Mouse (Mus musculus) heart, postnatal 0 days (tissue): ENCODE measurements around the gene Bcr. TPM values are rescaled to one million over a fixed set of nuclear protein-coding genes. Genes with fewer than 3 reads are reported as not detected.

ENCODE experiments used
- ATAC-seq: fragments of 200-750 bp; cut with Nextera tagmentation; 2 replicates; pipeline ENCODE4 v1.8.0; 2017; ENCODE audit warnings: low read depth, moderate number of reproducible peaks, moderate library complexity; ENCODE audit not compliant: insufficient read depth
- DNase-seq: peaks from one replicate; pipeline ENCODE4 v3.0.0-alpha.2; 2016; ENCODE audit warnings: low spot score
- H3K27ac ChIP-seq: fragments of 300-500 bp; sonication (generic); 2 replicates; pipeline ENCODE4 v1.5.1; 2014; ENCODE audit warnings: low read depth, mild to moderate bottlenecking
- H3K27me3 ChIP-seq: fragments of 300-500 bp; sonication (generic); 2 replicates; pipeline ENCODE4 v1.6.1; 2014; ENCODE audit warnings: low read length, mixed read lengths; ENCODE audit not compliant: control insufficient read depth, insufficient read depth
- H3K36me3 ChIP-seq: fragments of 300-500 bp; sonication (generic); replicated peaks from 2 replicates; pipeline ENCODE4 v1.6.1; 2014; ENCODE audit warnings: low read length, mixed read lengths; ENCODE audit not compliant: control insufficient read depth, insufficient read depth
- H3K4me1 ChIP-seq: fragments of 300-500 bp; sonication (generic); 2 replicates; pipeline ENCODE4 v1.6.1; 2014; ENCODE audit warnings: antibody characterized with exemption; ENCODE audit not compliant: control insufficient read depth, insufficient read depth
- H3K4me2 ChIP-seq: fragments of 300-500 bp; sonication (generic); 2 replicates; pipeline ENCODE4 v1.6.1; 2014; ENCODE audit warnings: low read depth, mild to moderate bottlenecking, low read length, moderate library complexity
- H3K4me3 ChIP-seq: fragments of 300-500 bp; sonication (generic); 2 replicates; pipeline ENCODE4 v1.5.1; 2014; ENCODE audit warnings: low read depth, low read length
- H3K9ac ChIP-seq: fragments of 300-500 bp; sonication (generic); replicated peaks from 2 replicates; pipeline ENCODE4 v1.6.1; 2014; ENCODE audit warnings: low read depth, low read length, mixed read lengths
- H3K9me3 ChIP-seq: fragments of 300-500 bp; sonication (generic); replicated peaks from 2 replicates; pipeline ENCODE4 v1.6.1; 2016; ENCODE audit warnings: low read length; ENCODE audit not compliant: control insufficient read depth
- CTCF ChIP-seq: IDR thresholded peaks from 2 replicates; pipeline ENCODE4 v1.5.1; 2016; ENCODE audit warnings: antibody characterized with exemption, control low read depth, low read depth
- EP300 ChIP-seq: IDR thresholded peaks from 2 replicates; pipeline ENCODE4 v1.6.1; 2016; ENCODE audit warnings: antibody characterized with exemption, low read depth
- WGBS: fragments of 180-500 bp; shearing (Covaris S2); extraction: QIAGEN DNeasy Blood & Tissue Kit; methylation state at CpG from one replicate; pipeline ENCODE4 v1.1.7; 2014; 5-methylcytosine and 5-hydroxymethylcytosine counted together
- polyA plus RNA-seq: library from polyadenylated mRNA; unstranded; fragments of >200 nt; fragmentation: Nextera tagmentation; extraction: Ambion mirVana; gene quantifications from 2 replicates; pipeline ENCODE4 v1.2.1, GENCODE M21; 2015
- total RNA-seq: library from RNA; depleted of rRNA; stranded (reverse); fragments of >200 nt; gene quantifications from 2 replicates; pipeline ENCODE4 v1.2.3, GENCODE M21; 2014; ENCODE audit warnings: low replicate concordance

The Bcr gene
- total and polyA plus RNA-seq, 2 experiments from 2014 or later, result 9.3 to 12.1 TPM

GRCm38 (mm10) chr10:75062189-75062561 lies 1.8 kb downstream of the Bcr start:
- Histone ChIP-seq H3K9ac (no peak overlapping the region), H3K4me2 (peak overlapping the region; percentile 97), H3K9me3 (no peaks in the 10 kb centered on the region), H3K4me1 (peaks cover 27% of the 10 kb centered on the region), H3K36me3 (no peaks in the 10 kb centered on the region), H3K4me3 (peak overlapping the region; percentile 87), H3K27ac (no peak overlapping the region), H3K27me3 (peaks cover 34% of the 10 kb centered on the region)
- DNase-seq (peak; percentile 11), ATAC-seq (no peak)
- TF ChIP-seq CTCF (no peak), EP300 (no peak)
- WGBS, result 25% methylated on average over 6 of the region's 6 CpGs

- peak overlapping the region; percentile 87; the same call in 1 of the 2 replicates for H3K4me3 ChIP-seq
- H3K36me3 ChIP-seq, result no peaks in the 10 kb centered on the region
- no peaks in the 10 kb centered on the region for H3K9me3 ChIP-seq
- DNase-seq (no peak), ATAC-seq (no peak)
- peaks cover 27% of the 10 kb centered on the region for H3K4me1 ChIP-seq
- peaks cover 30% of the 10 kb centered on the region for H3K27me3 ChIP-seq
- peak overlapping the region; percentile 97 for H3K4me2 ChIP-seq
- TF ChIP-seq CTCF (no peak), EP300 (no peak)
- no peak overlapping the region for H3K27ac ChIP-seq
- no peak overlapping the region for H3K9ac ChIP-seq
- 59% methylated on average over 6 of the region's 6 CpGs for WGBS
These were observed 2.2 kb downstream of the Bcr start for GRCm38 (mm10) chr10:75062621-75063020.

GRCm38 (mm10) chr10:75063301-75063965 lies 3.0 kb downstream of the Bcr start:
- peak overlapping the region; percentile 27 for H3K4me2 ChIP-seq
- H3K9me3 ChIP-seq, result no peaks in the 10 kb centered on the region
- WGBS, result 27% methylated on average over 12 of the region's 12 CpGs
- H3K4me3 ChIP-seq, result no peak overlapping the region
- peak; percentile 12 for DNase-seq
- ATAC-seq, result no peak
- H3K36me3 ChIP-seq, result no peaks in the 10 kb centered on the region
- peaks cover 27% of the 10 kb centered on the region for H3K4me1 ChIP-seq
- peaks cover 22% of the 10 kb centered on the region for H3K27me3 ChIP-seq
- TF ChIP-seq EP300 (no peak), CTCF (no peak)
- no peak overlapping the region for H3K27ac ChIP-seq
- no peak overlapping the region for H3K9ac ChIP-seq

- no peak for DNase-seq
- Histone ChIP-seq H3K4me3 (no peak overlapping the region), H3K9me3 (no peaks in the 10 kb centered on the region), H3K36me3 (no peaks in the 10 kb centered on the region), H3K9ac (no peak overlapping the region), H3K4me1 (peaks cover 20% of the 10 kb centered on the region), H3K27me3 (peaks cover 21% of the 10 kb centered on the region), H3K27ac (no peak overlapping the region), H3K4me2 (no peak overlapping the region)
- TF ChIP-seq EP300 (no peak), CTCF (no peak)
- WGBS, result 79% methylated on average over 6 of the region's 6 CpGs
- ATAC-seq, result no peak
These were observed 5.3 kb downstream of the Bcr start for GRCm38 (mm10) chr10:75065691-75066090.

GRCm38 (mm10) chr10:75067446-75067845 lies 7.1 kb downstream of the Bcr start:
- Histone ChIP-seq H3K27me3 (peaks cover 10% of the 10 kb centered on the region), H3K27ac (no peak overlapping the region), H3K36me3 (no peaks in the 10 kb centered on the region), H3K4me3 (no peak overlapping the region), H3K9ac (no peak overlapping the region), H3K4me2 (no peak overlapping the region), H3K9me3 (no peaks in the 10 kb centered on the region), H3K4me1 (peaks cover 9% of the 10 kb centered on the region; the same call in 1 of the 2 replicates)
- DNase-seq (no peak), ATAC-seq (no peak)
- TF ChIP-seq CTCF (no peak), EP300 (no peak)

GRCm38 (mm10) chr10:75068086-75068485 lies 7.7 kb downstream of the Bcr start:
- no peak overlapping the region for H3K4me2 ChIP-seq

More at GRCm38 (mm10) chr10:75068086-75068485, 7.7 kb downstream of the Bcr start:
- 47% methylated on average over 2 of the region's 2 CpGs for WGBS
- no peaks in the 10 kb centered on the region for H3K9me3 ChIP-seq
- H3K4me3 ChIP-seq, result no peak overlapping the region
- peaks cover 6% of the 10 kb centered on the region; the same call in 1 of the 2 replicates for H3K27me3 ChIP-seq
- peaks cover 7% of the 10 kb centered on the region; the same call in 1 of the 2 replicates for H3K4me1 ChIP-seq
- no peak overlapping the region for H3K9ac ChIP-seq
- DNase-seq (no peak), ATAC-seq (no peak)
- H3K27ac ChIP-seq, result no peak overlapping the region
- no peak for TF ChIP-seq EP300
- no peak for TF ChIP-seq CTCF
- no peaks in the 10 kb centered on the region for H3K36me3 ChIP-seq
